Mouse (Mus musculus) kidney, adult 2 months (tissue): ENCODE results near the gene Carmil3.
A peak's percentile ranks its signal among the peaks of the same experiment; 100 is the strongest.

Source experiments
- CTCF ChIP-seq: fragments of 200-500 bp; conservative IDR thresholded peaks from 2 replicates; pipeline ENCODE4 v1.5.1; 2011; ENCODE audit warnings: low read depth, mild to moderate bottlenecking, control low read depth, low read length, moderate library complexity, mixed read lengths; ENCODE audit not compliant: insufficient read depth, insufficient read length
- POLR2A ChIP-seq: fragments of 200-500 bp; IDR thresholded peaks from one replicate; pipeline ENCODE4 v1.6.1; 2011; ENCODE audit warnings: low read depth, low read length, control low read depth

GRCm38 (mm10) chr14:55540067-55540786, 49.8 kb downstream of the Carmil3 start, which contains the start of gene Pck2:
- TF ChIP-seq CTCF (no peak), POLR2A (peak; percentile 22)
